Mouse (Mus musculus): Measurements from ENCODE around the gene Gspt1.

Gspt1 gene

DNA sequence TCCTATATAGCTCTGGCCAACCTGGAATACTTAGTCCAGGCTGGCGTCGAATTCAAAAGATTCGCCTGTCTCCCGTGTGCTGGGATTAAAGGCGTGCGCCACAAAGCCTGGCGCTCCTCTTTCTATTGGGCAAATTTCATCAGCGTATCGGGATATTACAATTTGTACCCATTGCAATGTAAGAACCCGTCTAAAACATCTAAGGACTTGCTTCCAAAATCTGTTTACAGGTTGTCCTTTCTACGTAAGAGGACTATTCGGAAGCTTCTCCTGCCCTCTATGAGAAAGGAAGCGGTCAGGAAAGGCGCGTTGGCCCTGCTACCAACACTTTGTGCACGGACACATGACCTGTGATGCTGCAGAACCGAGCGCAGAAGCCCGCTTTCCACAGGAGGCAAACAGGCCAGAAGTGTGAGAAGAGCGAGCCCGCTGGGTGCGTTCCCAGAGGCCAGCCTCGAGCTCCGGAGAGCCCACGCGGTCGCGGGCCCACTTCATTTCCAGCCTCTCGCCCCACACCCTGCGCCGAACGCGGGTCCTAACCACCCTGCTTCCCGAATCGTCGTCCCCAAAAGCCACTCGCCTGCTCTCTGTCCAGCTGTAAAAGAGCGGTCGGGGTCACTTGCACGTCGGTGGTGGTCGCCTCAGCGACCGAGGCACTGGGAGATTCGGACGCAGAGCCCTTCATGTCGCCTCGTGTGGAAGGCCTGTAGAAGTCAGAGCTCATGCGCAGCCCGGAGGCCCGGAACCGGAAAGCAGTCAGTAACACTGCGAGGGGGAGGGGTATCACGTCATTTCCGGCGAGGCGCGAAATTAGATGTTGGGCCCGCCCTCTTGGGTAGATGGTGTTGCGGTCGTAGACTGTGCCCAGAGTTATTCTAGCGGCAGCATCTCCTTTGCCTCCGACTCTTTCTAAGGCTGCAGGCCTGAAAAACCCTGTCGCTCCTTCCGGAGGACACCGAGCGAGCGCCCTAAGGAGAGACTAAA, 51.3 kb downstream of the Gspt1 start, which contains the start of gene Rsl1d1:
Gene Rsl1d1 (minus strand): TSS at position 761 of the 984 bp plus-strand sequence.
- peak; percentile 89 for DNase-seq

DNA sequence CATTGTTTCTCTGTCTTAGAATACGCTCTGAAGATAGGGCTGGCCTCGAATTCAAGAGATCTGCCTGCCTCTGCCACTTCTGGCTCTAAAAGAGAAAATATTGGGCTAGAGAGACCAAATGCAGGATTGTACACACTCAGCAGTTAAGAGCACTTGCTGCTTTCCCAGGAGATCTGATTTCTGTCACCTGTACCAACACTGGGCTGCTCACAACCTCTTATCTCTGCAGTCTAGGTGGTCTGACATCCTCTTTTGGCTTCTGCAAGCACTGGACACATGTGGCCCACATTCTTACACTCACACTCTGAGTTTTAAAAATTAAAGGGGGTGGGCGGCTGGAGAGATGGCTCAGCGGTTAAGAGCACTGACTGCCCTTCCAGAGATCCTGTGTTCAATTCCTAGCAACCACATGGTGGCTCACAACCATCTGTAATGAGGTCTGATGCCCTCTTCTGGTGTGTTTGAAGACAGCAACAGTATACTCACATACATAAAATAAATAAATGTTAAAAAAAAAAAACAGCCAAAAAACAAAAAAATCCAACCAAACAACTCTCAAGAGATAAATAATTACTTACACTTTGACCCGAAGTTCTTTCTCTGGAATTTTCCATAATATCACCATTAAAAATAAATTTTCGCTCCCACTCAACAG, 52.3 kb downstream of the Gspt1 start:
- DNase-seq: no peak

DNA sequence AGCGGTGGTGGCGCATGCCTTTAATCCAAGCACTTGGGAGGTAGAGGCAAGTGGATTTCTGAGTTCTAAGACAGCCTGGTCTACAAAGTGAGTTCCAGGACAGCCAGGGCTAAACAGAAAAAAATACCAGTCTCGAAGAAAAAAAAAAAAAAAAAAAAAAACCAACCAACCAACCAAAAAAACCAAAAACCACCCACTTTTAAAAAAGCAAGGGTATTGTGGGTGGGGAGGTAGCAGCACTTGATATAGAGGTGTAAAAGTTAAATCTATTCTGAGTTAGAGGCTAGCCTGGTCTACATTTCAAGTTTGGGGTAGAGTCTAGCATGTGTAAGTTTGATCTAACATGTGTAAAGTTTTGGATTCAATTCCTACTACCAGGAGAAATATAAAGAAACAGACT, 53.9 kb downstream of the Gspt1 start:
- no peak for DNase-seq

DNA sequence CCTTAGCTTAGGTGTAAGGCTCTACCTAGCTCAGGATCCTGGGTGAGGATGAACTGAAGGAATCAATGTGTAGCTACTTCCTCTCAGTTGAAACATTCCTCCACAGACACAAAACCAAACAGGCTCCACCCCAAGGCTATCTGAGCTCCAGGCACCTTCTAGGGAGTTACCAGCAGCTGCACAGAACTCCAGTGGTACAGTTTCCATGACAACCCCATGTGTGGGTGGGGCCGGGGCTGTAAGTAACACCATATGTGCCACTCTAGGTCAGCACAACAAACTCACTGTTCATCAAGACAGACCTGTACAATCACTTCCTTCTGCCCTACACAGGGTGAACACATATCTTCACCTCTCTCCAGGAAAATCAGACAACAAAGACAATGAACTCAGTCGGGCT, 55.7 kb downstream of the Gspt1 start:
- no peak for DNase-seq

DNA sequence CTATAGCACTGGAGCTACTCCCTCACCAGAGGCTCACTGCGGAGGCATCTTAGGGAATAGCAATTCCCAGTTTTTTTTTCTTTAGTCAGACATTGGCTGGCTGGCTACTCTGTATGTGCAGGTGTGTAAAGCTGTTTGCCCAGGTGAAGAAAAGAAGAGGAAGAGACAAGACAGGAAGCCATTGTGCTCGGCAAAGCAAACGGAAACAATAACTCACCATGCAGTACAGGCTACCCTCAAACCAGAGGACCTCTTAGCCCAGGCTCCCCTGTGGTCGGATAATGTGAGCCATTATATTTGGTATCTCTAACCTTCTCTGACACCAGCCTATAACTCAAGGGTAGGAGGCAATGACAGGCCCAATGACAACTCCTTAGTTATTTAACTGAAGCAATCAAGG, 57.1 kb downstream of the Gspt1 start:
- DNase-seq: no peak

DNA sequence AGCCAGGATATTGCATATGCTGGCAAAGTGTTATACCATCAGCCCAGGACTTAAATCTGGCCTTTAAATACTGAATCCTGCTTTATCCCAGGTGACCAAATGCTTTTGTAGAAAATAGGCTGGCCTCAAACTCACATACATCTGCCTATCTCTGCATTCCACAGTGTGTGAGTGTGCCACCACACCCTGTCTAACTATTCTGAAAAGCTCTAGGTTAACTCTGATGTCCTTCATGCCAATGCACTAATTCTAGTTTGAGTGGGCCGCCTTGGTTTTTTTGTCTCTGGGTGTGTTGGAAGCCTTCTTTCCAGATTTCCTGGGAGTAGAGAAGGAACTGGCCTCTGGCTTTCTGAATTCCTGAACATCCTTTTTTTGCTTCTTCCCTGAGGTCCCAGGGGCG, 60.9 kb downstream of the Gspt1 start:
- no peak for DNase-seq

DNA sequence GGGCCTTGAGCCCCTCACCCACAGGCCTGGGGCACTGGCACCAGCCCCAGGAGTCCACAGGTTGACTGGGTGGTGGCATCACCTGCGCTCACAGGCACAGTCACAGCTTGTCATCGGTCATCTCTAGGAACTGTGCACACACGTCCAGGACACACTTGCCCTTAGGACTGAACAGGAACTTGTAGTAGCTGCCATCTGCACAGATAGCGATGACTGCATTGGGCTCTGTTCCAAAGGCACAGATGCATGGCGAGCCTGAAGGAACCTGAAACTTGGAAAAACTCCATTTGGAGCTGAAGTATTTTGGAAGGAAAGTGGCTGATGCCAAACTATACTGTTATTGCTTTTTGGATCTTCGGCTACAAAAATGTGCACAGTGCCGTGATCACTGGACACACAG, 64.0 kb downstream of the Gspt1 start:
- DNase-seq: peak; percentile 77

DNA sequence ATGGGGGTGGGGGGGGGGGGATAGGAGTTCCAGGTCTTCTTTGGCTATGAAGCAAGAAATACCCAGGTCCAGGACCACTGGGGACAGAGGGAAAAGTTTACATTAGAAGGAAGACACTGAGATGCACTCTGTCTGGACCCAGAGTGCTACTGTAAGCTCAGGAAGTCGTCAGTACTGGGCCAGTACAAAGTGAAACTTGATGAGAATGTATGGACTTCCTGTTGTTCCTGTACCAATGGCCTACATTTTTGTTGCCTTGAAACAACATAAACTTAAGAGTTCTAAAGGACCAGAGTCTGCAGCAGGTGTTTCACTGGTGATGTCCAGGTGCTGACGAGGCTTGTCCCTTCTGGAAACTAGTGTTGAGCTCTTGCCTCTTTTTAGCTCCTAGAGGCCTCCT, 76.7 kb downstream of the Gspt1 start:
- no peak for DNase-seq

DNA sequence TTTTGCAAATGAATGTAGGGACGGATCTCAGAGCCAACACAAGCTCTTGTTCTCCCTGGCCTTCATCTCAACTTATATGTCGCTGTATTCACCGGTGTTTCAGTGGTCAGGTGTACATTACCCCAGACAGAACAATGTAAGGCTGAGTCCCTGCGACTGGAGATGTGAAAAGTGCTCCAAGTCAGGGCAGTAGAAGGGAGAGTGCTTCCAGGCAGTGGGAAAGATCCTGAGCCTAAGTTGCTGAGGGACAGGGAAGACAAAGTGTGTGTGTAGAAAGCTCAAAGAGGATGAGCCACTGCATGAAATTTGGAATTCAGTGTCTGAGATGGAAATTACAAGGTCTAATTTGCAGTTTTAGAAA, 77.3 kb downstream of the Gspt1 start:
- DNase-seq: no peak

DNA sequence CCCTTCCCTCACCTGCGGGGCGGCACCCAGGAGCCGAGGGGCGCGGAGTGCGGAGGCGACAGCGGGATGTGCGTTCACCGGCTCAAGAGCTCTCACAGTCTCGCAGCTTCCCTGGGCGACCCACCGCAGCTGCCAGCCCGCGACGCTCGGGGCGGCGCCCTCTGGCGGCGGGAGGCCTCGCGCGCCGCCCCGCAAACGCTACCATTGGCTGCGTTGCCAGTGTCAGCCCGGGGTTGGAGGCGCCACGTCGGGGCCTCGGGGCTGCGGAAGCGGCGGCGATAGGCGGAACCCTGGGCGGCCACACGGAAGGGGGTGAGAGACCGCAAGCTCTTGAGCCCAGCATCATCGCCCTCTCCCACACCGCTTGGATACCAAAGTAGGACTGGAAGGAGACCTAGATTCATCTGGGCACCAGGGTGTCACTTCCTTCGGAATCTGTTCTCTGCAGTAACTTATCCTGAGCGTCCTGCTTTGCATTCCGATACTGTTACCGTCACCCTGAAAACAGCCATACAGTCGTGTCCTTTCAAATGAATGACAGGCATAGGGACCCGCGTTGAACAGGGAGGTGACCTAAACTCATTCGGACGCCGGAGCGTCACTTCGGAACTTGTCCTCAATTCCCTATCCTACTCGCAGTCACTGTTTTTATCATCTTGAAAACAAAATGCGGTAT, 77.8 kb downstream of the Gspt1 start, which contains the start of gene Zc3h7a:
Gene Zc3h7a (minus strand): TSS at position 186 of the 676 bp plus-strand sequence.
- DNase-seq: peak; percentile 92

DNA sequence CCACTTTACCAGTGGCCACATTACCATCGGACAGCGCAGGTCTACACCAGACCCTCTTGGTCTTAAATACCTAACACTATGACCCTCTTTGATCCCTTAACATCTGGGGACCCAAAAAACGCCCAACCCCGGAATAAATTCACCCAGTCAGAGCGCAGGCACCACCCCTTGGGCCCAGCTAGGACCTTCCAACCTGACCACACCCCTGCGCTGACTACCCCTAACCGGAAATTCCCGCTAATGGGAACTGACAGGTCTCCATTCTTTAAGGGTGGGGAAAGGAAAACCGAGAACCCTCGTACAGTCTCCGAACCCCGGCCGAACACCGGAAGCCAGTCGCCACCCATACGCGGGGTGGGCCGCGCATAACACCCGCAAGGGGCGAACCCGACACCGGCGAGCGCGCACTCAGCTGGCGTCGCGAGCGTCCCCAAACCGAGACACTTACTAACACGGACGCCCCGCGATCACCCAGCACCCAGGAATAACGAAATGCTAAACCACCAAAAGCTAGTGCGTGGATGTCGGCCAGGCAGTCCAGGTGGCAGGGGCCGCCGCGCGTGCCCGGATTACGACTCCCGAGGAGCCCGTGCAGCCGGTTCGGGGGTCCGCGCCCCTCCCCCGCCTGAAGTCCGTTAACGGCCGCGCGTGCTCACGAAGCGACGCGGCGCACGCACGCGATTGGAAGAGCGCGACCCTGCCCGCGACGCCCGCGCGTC, 78.5 kb downstream of the Gspt1 start:
- no peak for DNase-seq

DNA sequence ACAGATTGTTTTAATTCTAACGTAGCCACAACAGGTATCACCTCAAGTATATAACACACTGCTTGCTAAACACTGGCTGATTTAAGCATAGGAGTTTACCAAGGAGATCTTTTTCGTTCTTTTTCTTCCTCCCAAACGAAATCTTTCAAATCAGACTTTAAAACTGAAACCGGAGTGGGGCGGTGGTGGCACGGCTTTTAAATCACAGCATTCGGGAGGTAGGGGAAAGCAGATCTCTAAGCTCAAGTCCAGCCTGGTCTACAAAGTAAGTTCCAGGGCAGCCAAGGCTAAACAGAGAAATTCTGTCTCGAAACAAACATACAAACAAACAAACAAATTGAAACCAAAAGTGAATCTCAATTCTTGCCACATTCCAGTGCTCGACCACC, 79.0 kb downstream of the Gspt1 start:
- DNase-seq: no peak

DNA sequence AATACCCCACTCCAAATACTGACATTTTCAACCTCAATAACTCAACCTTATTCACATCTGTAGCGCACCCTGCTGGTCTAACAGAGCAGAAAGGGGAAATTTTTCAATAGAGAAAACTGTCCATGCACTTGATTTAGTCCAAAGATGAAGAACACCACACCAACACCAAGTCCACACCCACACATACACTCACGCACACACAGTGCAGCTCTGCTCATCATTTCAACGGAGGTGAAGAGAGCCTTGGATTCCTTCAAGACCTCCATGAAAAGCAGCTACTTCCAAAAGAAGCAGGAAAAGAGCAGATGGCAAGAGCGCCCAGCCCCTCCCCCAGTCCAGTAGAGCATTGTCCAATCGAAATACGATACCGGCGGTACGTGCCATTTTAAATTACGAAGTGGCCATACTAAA, 79.4 kb downstream of the Gspt1 start:
- DNase-seq: peak; percentile 42

DNA sequence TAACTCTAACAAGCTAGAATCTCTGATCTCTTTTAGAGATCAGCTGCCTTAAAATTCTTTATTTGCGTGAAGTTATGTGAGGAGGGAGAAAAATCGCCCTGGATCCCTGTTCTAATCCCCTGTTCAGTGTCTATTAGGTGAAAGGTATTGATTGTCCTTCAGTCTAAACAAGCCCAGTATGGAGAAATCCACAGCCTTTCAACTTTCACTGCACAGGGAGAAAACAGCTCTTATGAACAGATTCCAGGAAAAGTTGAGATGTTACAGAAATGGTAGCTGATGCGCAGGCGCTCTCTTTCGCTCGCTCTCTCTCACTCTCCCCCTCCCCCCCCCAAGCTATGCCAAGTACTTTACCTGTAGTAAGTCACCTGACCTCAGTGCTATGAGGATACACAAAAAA, 82.4 kb downstream of the Gspt1 start:
- no peak for DNase-seq
